In the genomic region with DNA sequence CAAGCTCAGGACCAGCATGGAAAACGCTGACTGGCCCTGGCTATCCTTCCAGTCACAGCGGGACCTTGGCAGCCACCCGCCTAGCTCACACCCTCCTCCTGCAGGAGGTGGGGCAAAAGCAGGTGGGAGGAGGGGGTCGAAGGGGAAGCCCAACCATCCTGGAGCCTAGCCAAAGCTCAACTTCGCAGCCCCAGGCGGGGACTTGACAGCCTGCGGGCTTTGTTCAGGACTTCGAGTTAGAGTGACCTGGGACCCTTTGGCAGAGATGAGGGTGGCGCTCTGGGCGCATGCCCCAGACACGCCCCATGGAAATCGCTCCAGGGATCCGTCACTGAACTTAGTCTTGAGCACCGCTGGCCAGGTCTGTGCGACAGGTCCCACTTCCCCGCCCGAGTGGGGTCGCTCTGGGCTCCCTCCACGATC, we compare ENCODE assay signal across 9 mouse cellular contexts. TPM values are rescaled to one million over a fixed set of nuclear protein-coding genes. Genes with fewer than 3 reads are reported as not detected.
DNase-seq lines count a peak whose midpoint lies in the region; ATAC-seq lines count a peak whose summit lies in the region.
"Had no signal": no experiment of that assay in that cellular context is flagged by ENCODE, and none has a peak within 500 bp of the region (broad histone marks: within the 10 kb centered on the region; RNA-seq: fewer than 3 reads in every experiment).

A gene (plus strand): TSS at position 274 of the 423 bp plus-strand sequence.

- H3K9me3 ChIP-seq in neural tube, embryonic 14.5 days (ENCODE audit: control insufficient read depth, low read length), result no peaks in the 10 kb centered on the region

- H3K4me1 ChIP-seq in neural tube, embryonic 14.5 days (ENCODE audit: control insufficient read depth, insufficient read depth, low read length), result peaks cover 12% of the 10 kb centered on the region; the same call in 1 of the 2 replicates

- peak within 1 kb of the TSS; percentile 99 for H3K4me2 ChIP-seq in neural tube, embryonic 14.5 days (ENCODE audit: low read depth, low read length)

- ATAC-seq in neural tube, embryonic 14.5 days (ENCODE audit: low read depth), result peak; percentile 62

- peak; percentile 6 for DNase-seq in lung, postnatal 10 days
- DNase-seq in lung, postnatal 4 days, result no peak
- peak; percentile 77 for DNase-seq in cerebellum, adult 9-11 months
- DNase-seq in gastrocnemius, adult 8-10 months (ENCODE audit: low spot score in 2 of 2), result peak; percentile 61 to 78
- DNase-seq in kidney, postnatal 10 days, result peak; percentile 27
- DNase-seq in layer of hippocampus, adult 11-12 months (ENCODE audit: low spot score), result no peak
- DNase-seq in spleen, postnatal 10 days (ENCODE audit: low spot score in 2 of 2), result no peak

- H3K36me3 ChIP-seq in neural tube, embryonic 14.5 days (ENCODE audit: control insufficient read depth, insufficient read depth, low read length), result no peaks in the 10 kb centered on the region

- H3K27ac ChIP-seq in neural tube, embryonic 14.5 days (ENCODE audit: low read depth, low read length), result no peak within 1 kb of the TSS

- H3K4me3 ChIP-seq in neural tube, embryonic 14.5 days (ENCODE audit: low read depth, low read length), result peak within 1 kb of the TSS; percentile 50

- under 1% methylated on average over 19 of the region's 19 CpGs for WGBS in neural tube, embryonic 14.5 days

- H3K9ac ChIP-seq in neural tube, embryonic 14.5 days (replicated peaks; ENCODE audit: low read depth, low read length), result peak within 1 kb of the TSS; percentile 54

- H3K27me3 ChIP-seq in neural tube, embryonic 14.5 days (ENCODE audit: control insufficient read depth, insufficient read depth, low read length), result peaks cover 34% of the 10 kb centered on the region

RNA-seq across cellular contexts. Expression of the gene that starts here (rescaled TPM):
- total RNA-seq in gastrocnemius, adult 8-10 months (2022), result 10 to 100 TPM; 19.6 to 40.5 (median 28.9) TPM
- 0.26 and 0.31 TPM in 2 replicates for polyA plus RNA-seq in neural tube, embryonic 14.5 days (2014; fragmentation: Nextera tagmentation; extraction: Ambion mirVana)
- polyA plus RNA-seq: liver, embryonic 16.5 days had no signal

Comparison
In these comparisons a context has a peak if more than half of its experiments do, and no peak if none do; other contexts are left out.
1. DNase-seq: peak in lung, postnatal 10 days (single experiment), cerebellum, adult 9-11 months (single experiment), gastrocnemius, adult 8-10 months (2 of 2) and kidney, postnatal 10 days (single experiment); none in lung, postnatal 4 days (0 of 2), layer of hippocampus, adult 11-12 months (single experiment) and spleen, postnatal 10 days (0 of 2).
2. Peak in ATAC-seq, H3K4me3 ChIP-seq, H3K9ac ChIP-seq and H3K4me2 ChIP-seq in neural tube, embryonic 14.5 days; RNA of the gene not detected or under 1 TPM.